Mouse (Mus musculus) liver, adult 2 months (tissue): Measurements from ENCODE around the gene Fgf11. TPM values are rescaled to one million over a fixed set of nuclear protein-coding genes. Genes with fewer than 3 reads are reported as not detected.

ENCODE experiments used
- DNase-seq: peaks from one replicate; pipeline ENCODE4 v3.0.0-alpha.2; 2011; ENCODE audit warnings: low read depth, low spot score; ENCODE audit errors: extremely low read depth
- H3K27ac ChIP-seq: fragments of 200-500 bp; replicated peaks from 2 replicates; pipeline ENCODE4 v1.5.1; 2012; ENCODE audit warnings: low read depth, mild to moderate bottlenecking, control low read depth, inconsistent platforms, low read length; ENCODE audit not compliant: insufficient read depth
- H3K27me3 ChIP-seq: fragments of 200-500 bp; 2 replicates; pipeline ENCODE4 v1.6.1; 2012; ENCODE audit warnings: mild to moderate bottlenecking, moderate library complexity, low read length, inconsistent platforms; ENCODE audit not compliant: control insufficient read depth, insufficient read depth
- H3K36me3 ChIP-seq: fragments of 200-500 bp; 2 replicates; pipeline ENCODE4 v1.6.1; 2012; ENCODE audit warnings: low read length, inconsistent platforms; ENCODE audit not compliant: control insufficient read depth, insufficient read depth
- H3K4me1 ChIP-seq: fragments of 200-500 bp; 2 replicates; pipeline ENCODE4 v1.6.1; 2011; ENCODE audit warnings: low read length; ENCODE audit not compliant: control insufficient read depth, insufficient read depth
- H3K4me3 ChIP-seq: fragments of 200-500 bp; 2 replicates; pipeline ENCODE4 v1.5.1; 2011; ENCODE audit warnings: low read depth, mild to moderate bottlenecking, control low read depth, low read length, moderate library complexity; ENCODE audit not compliant: insufficient read depth
- H3K79me2 ChIP-seq: fragments of 200-500 bp; 2 replicates; pipeline ENCODE4 v1.6.1; 2012; ENCODE audit warnings: inconsistent platforms, mild to moderate bottlenecking, low read length, moderate library complexity; ENCODE audit not compliant: control insufficient read depth, insufficient read depth
- H3K9ac ChIP-seq: fragments of 200-500 bp; 2 replicates; pipeline ENCODE4 v1.6.1; 2012; ENCODE audit warnings: low read depth, mild to moderate bottlenecking, control low read depth, inconsistent platforms, low read length
- CTCF ChIP-seq: fragments of 200-500 bp; IDR thresholded peaks from 2 replicates; pipeline ENCODE4 v1.5.1; 2011; ENCODE audit warnings: low read depth, low read length, control low read depth
- POLR2A ChIP-seq: fragments of 200-500 bp; IDR thresholded peaks from 2 replicates; pipeline ENCODE4 v1.6.1; 2011; ENCODE audit warnings: low read length, control low read depth; ENCODE audit not compliant: insufficient read depth; ENCODE audit errors: extremely low read depth
- WGBS: fragments of 180-500 bp; shearing (Covaris S2); methylation state at CpG from one replicate; pipeline ENCODE4 v1.1.7; 2018; 5-methylcytosine and 5-hydroxymethylcytosine counted together
- polyA plus RNA-seq: library from polyadenylated mRNA; depleted of rRNA; stranded (reverse); fragments of >200 nt; gene quantifications from 2 replicates; pipeline ENCODE4 v1.2.3, GENCODE M21; 2012
- total RNA-seq: library from RNA; depleted of rRNA; stranded (reverse); fragments of >200 nt; gene quantifications from 2 replicates; pipeline ENCODE4 v1.2.3, GENCODE M21; 2014

Fgf11 gene
- total and polyA plus RNA-seq, 2 experiments: 0.18 to 0.33 TPM

DNA sequence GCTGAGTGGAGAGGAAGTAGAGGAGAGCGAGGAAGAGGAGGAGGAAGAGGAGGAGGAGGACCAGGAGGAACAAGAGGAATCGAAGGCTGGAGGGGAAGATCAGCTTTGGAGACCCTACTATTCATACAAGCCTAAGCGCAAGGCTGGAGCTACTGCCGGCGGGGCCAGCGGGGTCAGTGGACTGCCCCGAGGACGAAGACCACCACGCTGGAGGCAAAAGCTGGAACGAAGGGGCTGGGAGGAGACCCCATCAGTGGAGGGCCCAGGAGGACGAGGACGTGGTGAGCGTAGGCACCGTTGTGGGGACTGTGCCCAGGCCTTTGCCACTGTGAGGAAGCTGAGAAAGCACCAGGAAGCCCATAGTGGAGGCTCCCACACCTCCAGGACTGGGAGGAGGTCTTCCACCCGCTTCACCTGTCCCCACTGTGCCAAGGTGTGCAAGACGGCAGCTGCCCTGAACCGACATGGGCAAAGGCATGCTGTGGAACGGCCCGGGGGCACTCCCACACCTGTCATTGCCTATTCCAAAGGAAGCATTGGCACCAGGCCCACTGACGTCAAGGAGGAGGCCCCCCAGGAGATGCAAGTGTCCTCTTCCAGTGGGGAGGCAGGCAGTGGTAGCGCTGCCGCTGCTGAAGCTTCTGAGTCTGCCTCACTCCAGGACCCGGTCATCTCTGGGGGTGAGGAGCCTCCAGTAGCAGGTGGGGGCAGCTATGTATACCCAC, 23.2 kb downstream of the Fgf11 start:
- 77% methylated on average over 23 of the region's 23 CpGs for WGBS
- no peak for DNase-seq
- Histone ChIP-seq H3K4me3 (no peak overlapping the region), H3K36me3 (no peaks in the 10 kb centered on the region), H3K27me3 (no peaks in the 10 kb centered on the region), H3K27ac (no peak overlapping the region), H3K79me2 (0 out of 2 replicates have a peak, but pooled peaks cover 2% of the 10 kb centered on the region), H3K4me1 (no peaks in the 10 kb centered on the region; the same call in 1 of the 2 replicates), H3K9ac (no peak overlapping the region)
- no peak for TF ChIP-seq CTCF
- TF ChIP-seq POLR2A: no peak

- DNase-seq: no peak
- Histone ChIP-seq H3K4me1 (no peaks in the 10 kb centered on the region; the same call in 1 of the 2 replicates), H3K9ac (no peak overlapping the region), H3K79me2 (0 out of 2 replicates have a peak, but pooled peaks cover 2% of the 10 kb centered on the region), H3K27ac (no peak overlapping the region), H3K4me3 (no peak overlapping the region), H3K36me3 (no peaks in the 10 kb centered on the region; the same call in 1 of the 2 replicates), H3K27me3 (no peaks in the 10 kb centered on the region)
- WGBS: 77% methylated on average over 26 of the region's 26 CpGs
- no peak for TF ChIP-seq CTCF
- no peak for TF ChIP-seq POLR2A
Measured at GRCm38 (mm10) chr11:69777504-69778257, 24.0 kb downstream of the Fgf11 start.

DNA sequence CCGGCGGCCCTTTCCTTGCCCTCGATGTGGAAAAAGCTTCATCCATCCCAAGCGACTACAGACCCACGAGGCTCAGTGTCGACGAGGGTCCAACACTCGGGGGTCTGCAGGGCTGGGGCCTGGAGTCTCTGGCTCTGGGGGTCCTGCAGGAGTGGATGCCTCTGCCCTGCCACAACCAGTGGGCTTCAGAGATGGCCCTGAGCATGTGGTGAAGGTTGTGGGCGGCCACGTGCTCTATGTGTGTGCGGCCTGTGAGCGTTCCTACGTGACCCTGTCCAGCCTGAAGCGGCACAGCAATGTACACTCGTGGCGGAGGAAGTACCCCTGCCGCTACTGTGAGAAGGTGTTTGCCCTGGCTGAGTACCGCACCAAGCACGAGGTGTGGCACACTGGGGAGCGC, 25.2 kb downstream of the Fgf11 start:
- no peaks in the 10 kb centered on the region; the same call in 1 of the 2 replicates for H3K4me1 ChIP-seq
- TF ChIP-seq POLR2A (no peak), CTCF (no peak)
- 0 out of 2 replicates have a peak, but pooled peaks cover 2% of the 10 kb centered on the region for H3K79me2 ChIP-seq
- DNase-seq: no peak
- no peak overlapping the region for H3K9ac ChIP-seq
- H3K4me3 ChIP-seq: no peak overlapping the region
- no peaks in the 10 kb centered on the region for H3K27me3 ChIP-seq
- no peak overlapping the region for H3K27ac ChIP-seq
- 92% methylated on average over 20 of the region's 20 CpGs for WGBS
- no peaks in the 10 kb centered on the region; the same call in 1 of the 2 replicates for H3K36me3 ChIP-seq

DNA sequence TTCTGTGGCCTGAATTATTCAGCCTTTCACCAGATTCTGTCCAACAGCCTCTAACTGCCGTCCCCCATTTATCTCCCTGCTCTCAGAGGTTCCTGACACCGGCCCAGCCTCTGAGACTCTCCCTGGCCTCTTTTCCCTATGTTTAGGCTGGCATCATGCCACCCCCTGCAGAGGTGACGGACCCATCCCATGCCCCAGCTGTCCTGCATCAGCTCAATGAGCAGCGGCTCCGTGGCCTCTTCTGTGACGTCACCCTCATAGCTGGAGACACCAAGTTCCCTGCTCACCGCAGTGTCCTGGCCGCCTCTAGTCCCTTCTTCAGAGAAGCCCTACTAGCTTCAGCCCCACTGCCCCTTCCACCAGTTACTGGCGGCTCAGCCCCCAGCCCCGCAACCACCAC, 25.9 kb downstream of the Fgf11 start:
- Histone ChIP-seq H3K4me3 (no peak overlapping the region), H3K36me3 (no peaks in the 10 kb centered on the region; the same call in 1 of the 2 replicates), H3K27me3 (no peaks in the 10 kb centered on the region), H3K9ac (no peak overlapping the region), H3K4me1 (no peaks in the 10 kb centered on the region; the same call in 1 of the 2 replicates), H3K79me2 (0 out of 2 replicates have a peak, but pooled peaks cover 2% of the 10 kb centered on the region), H3K27ac (no peak overlapping the region)
- TF ChIP-seq POLR2A (no peak), CTCF (no peak)
- no peak for DNase-seq
- 87% methylated on average over 10 of the region's 10 CpGs for WGBS

- 71% methylated on average over 5 of the region's 5 CpGs for WGBS
- DNase-seq: no peak
- H3K79me2 ChIP-seq: peaks cover 2% of the 10 kb centered on the region; the same call in 1 of the 2 replicates
Measured at GRCm38 (mm10) chr11:69774961-69775360, 26.7 kb downstream of the Fgf11 start.

More at GRCm38 (mm10) chr11:69774961-69775360, 26.7 kb downstream of the Fgf11 start:
- no peaks in the 10 kb centered on the region for H3K27me3 ChIP-seq
- H3K27ac ChIP-seq: no peak overlapping the region
- no peak for TF ChIP-seq POLR2A
- TF ChIP-seq CTCF: no peak
- no peak overlapping the region for H3K4me3 ChIP-seq
- no peaks in the 10 kb centered on the region; the same call in 1 of the 2 replicates for H3K4me1 ChIP-seq
- H3K9ac ChIP-seq: no peak overlapping the region
- H3K36me3 ChIP-seq: no peaks in the 10 kb centered on the region; the same call in 1 of the 2 replicates
